Mouse (Mus musculus) adrenal gland, postnatal 36 days (tissue): ENCODE results near the gene Csf2. TPM values are rescaled to one million over a fixed set of nuclear protein-coding genes. Genes with fewer than 3 reads are reported as not detected.

Experiments
- DNase-seq, 2 experiments: peaks; one replicate each; pipeline ENCODE4 v3.0.0; 2021; ENCODE audit warnings: mixed read lengths in 1 of 2
- total RNA-seq, 2 experiments: library from RNA; stranded (reverse); gene quantifications; 2 replicates each; pipeline ENCODE4 v1.2.3; 2021

Csf2 gene
- total RNA-seq, 2 experiments from 2014 or later, result not detected

GRCm38 (mm10) chr11:54236939-54237338 is 12.5 kb downstream of the Csf2 start:
- DNase-seq, result peak; percentile 50 to 75

- DNase-seq, result no peak
Observed at GRCm38 (mm10) chr11:54227478-54227877, 22.0 kb downstream of the Csf2 start.

- no peak for DNase-seq
Observed at GRCm38 (mm10) chr11:54224475-54224986, 24.9 kb downstream of the Csf2 start.

- DNase-seq, result peak in 1 of 2 experiments; percentile 45
Observed at GRCm38 (mm10) chr11:54223637-54224474, 25.6 kb downstream of the Csf2 start.

GRCm38 (mm10) chr11:54219903-54220740 is 29.3 kb downstream of the Csf2 start:
- no peak for DNase-seq

GRCm38 (mm10) chr11:54219191-54219590 is 30.3 kb downstream of the Csf2 start:
- no peak for DNase-seq

- peak in 1 of 2 experiments; percentile 25 for DNase-seq
Observed at GRCm38 (mm10) chr11:54217384-54217783, 32.1 kb downstream of the Csf2 start.

GRCm38 (mm10) chr11:54216091-54216490 is 33.4 kb downstream of the Csf2 start:
- DNase-seq, result peak; percentile 25 to 40

- DNase-seq, result peak; percentile 97 to 99
Observed at GRCm38 (mm10) chr11:54214499-54215443, 34.7 kb downstream of the Csf2 start.

GRCm38 (mm10) chr11:54213631-54214030 is 35.8 kb downstream of the Csf2 start:
- DNase-seq, result no peak

GRCm38 (mm10) chr11:54206993-54207392 is 42.5 kb downstream of the Csf2 start:
- no peak for DNase-seq

- DNase-seq, result no peak
Observed at GRCm38 (mm10) chr11:54205366-54205765, 44.1 kb downstream of the Csf2 start.

- no peak for DNase-seq
Observed at GRCm38 (mm10) chr11:54204781-54205180, 44.7 kb downstream of the Csf2 start.

- no peak for DNase-seq
Observed at GRCm38 (mm10) chr11:54203162-54203561, 46.3 kb downstream of the Csf2 start.

GRCm38 (mm10) chr11:54201881-54202685 is 47.4 kb downstream of the Csf2 start:
- no peak for DNase-seq

GRCm38 (mm10) chr11:54201287-54201773 is 48.1 kb downstream of the Csf2 start:
- DNase-seq, result no peak
